Mouse (Mus musculus): Measurements from ENCODE around the gene Plekhm3. TPM values are rescaled to one million over a fixed set of nuclear protein-coding genes. Genes with fewer than 3 reads are reported as not detected.

Gene Plekhm3
- polyA plus RNA-seq, 1 experiment from 2014 or later = 7.6 TPM

GRCm38 (mm10) chr1:64793234-64793530 lies 163.4 kb downstream of the Plekhm3 start:
- no peak overlapping the region for H3K4me2 ChIP-seq (replicated peaks)
- H3K4me1 ChIP-seq = peaks cover 26% of the 10 kb centered on the region
- no peaks in the 10 kb centered on the region for H3K9me3 ChIP-seq (replicated peaks)
- H3K27ac ChIP-seq (replicated peaks) = 0 out of 2 replicates have a peak overlapping the region, but pooled peaks have one; percentile 1
- no peak overlapping the region for H3K4me3 ChIP-seq (replicated peaks)
- 74% methylated on average over 4 of the region's 4 CpGs for WGBS
- H3K9ac ChIP-seq = no peak overlapping the region
- no peaks in the 10 kb centered on the region for H3K36me3 ChIP-seq
- ATAC-seq (ENCODE audit: insufficient number of reproducible peaks, low FRiP score, low TSS enrichment, low read depth) = no peak
- H3K27me3 ChIP-seq = no peaks in the 10 kb centered on the region

- peak overlapping the region; percentile 76 for H3K27ac ChIP-seq (replicated peaks)
- no peak overlapping the region for H3K4me2 ChIP-seq (replicated peaks)
- no peak overlapping the region for H3K4me3 ChIP-seq (replicated peaks)
- no peaks in the 10 kb centered on the region for H3K36me3 ChIP-seq
- H3K9ac ChIP-seq = no peak overlapping the region
- H3K4me1 ChIP-seq = peaks cover 26% of the 10 kb centered on the region
- no peaks in the 10 kb centered on the region for H3K9me3 ChIP-seq (replicated peaks)
- WGBS = 57% methylated on average over 11 of the region's 11 CpGs
- no peaks in the 10 kb centered on the region for H3K27me3 ChIP-seq
- ATAC-seq (ENCODE audit: insufficient number of reproducible peaks, low FRiP score, low TSS enrichment, low read depth) = no peak
These were observed 163.9 kb downstream of the Plekhm3 start for GRCm38 (mm10) chr1:64792521-64793233.

GRCm38 (mm10) chr1:64791826-64792225 lies 164.8 kb downstream of the Plekhm3 start:
- peaks cover 26% of the 10 kb centered on the region for H3K4me1 ChIP-seq
- H3K4me3 ChIP-seq (replicated peaks) = no peak overlapping the region
- no peaks in the 10 kb centered on the region for H3K36me3 ChIP-seq
- ATAC-seq (ENCODE audit: insufficient number of reproducible peaks, low FRiP score, low TSS enrichment, low read depth) = no peak
- H3K9me3 ChIP-seq (replicated peaks) = no peaks in the 10 kb centered on the region
- WGBS = 25% methylated on average over 6 of the region's 6 CpGs
- H3K27me3 ChIP-seq = no peaks in the 10 kb centered on the region
- H3K27ac ChIP-seq (replicated peaks) = peak overlapping the region; percentile 76
- H3K4me2 ChIP-seq (replicated peaks) = no peak overlapping the region
- H3K9ac ChIP-seq = no peak overlapping the region

- Histone ChIP-seq H3K4me3 (replicated peaks) (no peak overlapping the region), H3K27ac (replicated peaks) (peak overlapping the region; percentile 76), H3K9me3 (replicated peaks) (no peaks in the 10 kb centered on the region), H3K4me2 (replicated peaks) (no peak overlapping the region), H3K27me3 (no peaks in the 10 kb centered on the region), H3K9ac (no peak overlapping the region), H3K4me1 (peaks cover 26% of the 10 kb centered on the region), H3K36me3 (no peaks in the 10 kb centered on the region)
- ATAC-seq (ENCODE audit: insufficient number of reproducible peaks, low FRiP score, low TSS enrichment, low read depth) = peak; percentile 66; the same call in 1 of the 2 replicates
- 44% methylated on average over 9 of the region's 9 CpGs for WGBS
These were observed 165.5 kb downstream of the Plekhm3 start for GRCm38 (mm10) chr1:64790806-64791790.

GRCm38 (mm10) chr1:64787701-64788515 lies 168.7 kb downstream of the Plekhm3 start:
- no peak overlapping the region for H3K4me2 ChIP-seq (replicated peaks)
- peaks cover 22% of the 10 kb centered on the region for H3K4me1 ChIP-seq
- no peaks in the 10 kb centered on the region for H3K27me3 ChIP-seq
- H3K27ac ChIP-seq (replicated peaks) = no peak overlapping the region
- ATAC-seq (ENCODE audit: insufficient number of reproducible peaks, low FRiP score, low TSS enrichment, low read depth) = no peak
- H3K36me3 ChIP-seq = no peaks in the 10 kb centered on the region
- no peak overlapping the region for H3K4me3 ChIP-seq (replicated peaks)
- no peak overlapping the region for H3K9ac ChIP-seq
- H3K9me3 ChIP-seq (replicated peaks) = no peaks in the 10 kb centered on the region
- 68% methylated on average over 6 of the region's 6 CpGs for WGBS

GRCm38 (mm10) chr1:64779863-64780262 lies 176.8 kb downstream of the Plekhm3 start:
- Histone ChIP-seq H3K4me1 (0 out of 2 replicates have a peak, but pooled peaks cover 5% of the 10 kb centered on the region), H3K27me3 (0 out of 2 replicates have a peak, but pooled peaks cover 3% of the 10 kb centered on the region), H3K9me3 (replicated peaks) (no peaks in the 10 kb centered on the region), H3K9ac (no peak overlapping the region), H3K27ac (replicated peaks) (no peak overlapping the region), H3K4me2 (replicated peaks) (no peak overlapping the region), H3K4me3 (replicated peaks) (no peak overlapping the region), H3K36me3 (no peaks in the 10 kb centered on the region)
- 54% methylated on average over 12 of the region's 12 CpGs for whole genome bisulfite sequencing
- ATAC-seq (ENCODE audit: insufficient number of reproducible peaks, low FRiP score, low TSS enrichment, low read depth) = no peak

- H3K4me3 ChIP-seq (replicated peaks) = no peak overlapping the region
- 0 out of 2 replicates have a peak, but pooled peaks cover 3% of the 10 kb centered on the region for H3K27me3 ChIP-seq
- H3K36me3 ChIP-seq = no peaks in the 10 kb centered on the region
- H3K27ac ChIP-seq (replicated peaks) = no peak overlapping the region
- no peak overlapping the region for H3K9ac ChIP-seq
- no peak for ATAC-seq (ENCODE audit: insufficient number of reproducible peaks, low FRiP score, low TSS enrichment, low read depth)
- WGBS = 31% methylated on average over 5 of the region's 5 CpGs
- no peak overlapping the region for H3K4me2 ChIP-seq (replicated peaks)
- no peaks in the 10 kb centered on the region for H3K9me3 ChIP-seq (replicated peaks)
- 0 out of 2 replicates have a peak, but pooled peaks cover 5% of the 10 kb centered on the region for H3K4me1 ChIP-seq
These were observed 177.2 kb downstream of the Plekhm3 start for GRCm38 (mm10) chr1:64779415-64779814.

- Histone ChIP-seq H3K27me3 (0 out of 2 replicates have a peak, but pooled peaks cover 3% of the 10 kb centered on the region), H3K4me3 (replicated peaks) (no peak overlapping the region), H3K27ac (replicated peaks) (no peak overlapping the region), H3K9ac (no peak overlapping the region), H3K4me1 (no peaks in the 10 kb centered on the region), H3K9me3 (replicated peaks) (no peaks in the 10 kb centered on the region), H3K36me3 (no peaks in the 10 kb centered on the region), H3K4me2 (replicated peaks) (no peak overlapping the region)
- WGBS = 64% methylated on average over 4 of the region's 4 CpGs
- ATAC-seq (ENCODE audit: insufficient number of reproducible peaks, low FRiP score, low TSS enrichment, low read depth) = no peak
These were observed 183.3 kb downstream of the Plekhm3 start for GRCm38 (mm10) chr1:64773305-64773704.

- H3K4me2 ChIP-seq (replicated peaks) = no peak overlapping the region
- WGBS = 27% methylated on average over 6 of the region's 6 CpGs
- H3K4me3 ChIP-seq (replicated peaks) = no peak overlapping the region
- H3K36me3 ChIP-seq = no peaks in the 10 kb centered on the region
- H3K9me3 ChIP-seq (replicated peaks) = no peaks in the 10 kb centered on the region
- no peaks in the 10 kb centered on the region for H3K27me3 ChIP-seq
- ATAC-seq (ENCODE audit: insufficient number of reproducible peaks, low FRiP score, low TSS enrichment, low read depth) = no peak
- no peak overlapping the region for H3K9ac ChIP-seq
- no peak overlapping the region for H3K27ac ChIP-seq (replicated peaks)
- H3K4me1 ChIP-seq = no peaks in the 10 kb centered on the region
These were observed 186.5 kb downstream of the Plekhm3 start for GRCm38 (mm10) chr1:64770169-64770568.

GRCm38 (mm10) chr1:64761646-64762045 lies 195.0 kb downstream of the Plekhm3 start:
- Histone ChIP-seq H3K27me3 (no peaks in the 10 kb centered on the region), H3K9ac (no peak overlapping the region), H3K4me3 (replicated peaks) (no peak overlapping the region), H3K36me3 (no peaks in the 10 kb centered on the region), H3K9me3 (replicated peaks) (no peaks in the 10 kb centered on the region), H3K4me2 (replicated peaks) (no peak overlapping the region), H3K4me1 (no peaks in the 10 kb centered on the region), H3K27ac (replicated peaks) (no peak overlapping the region)
- no peak for ATAC-seq (ENCODE audit: insufficient number of reproducible peaks, low FRiP score, low TSS enrichment, low read depth)
- WGBS = 60% methylated on average over 4 of the region's 4 CpGs

- Histone ChIP-seq H3K27ac (replicated peaks) (no peak overlapping the region), H3K9ac (no peak overlapping the region), H3K4me3 (replicated peaks) (no peak overlapping the region), H3K9me3 (replicated peaks) (no peaks in the 10 kb centered on the region), H3K27me3 (no peaks in the 10 kb centered on the region), H3K4me1 (peaks cover 7% of the 10 kb centered on the region), H3K4me2 (replicated peaks) (no peak overlapping the region), H3K36me3 (no peaks in the 10 kb centered on the region)
- 77% methylated on average over 5 of the region's 5 CpGs for WGBS
- no peak for ATAC-seq (ENCODE audit: insufficient number of reproducible peaks, low FRiP score, low TSS enrichment, low read depth)
These were observed 198.9 kb downstream of the Plekhm3 start for GRCm38 (mm10) chr1:64757766-64758165.

Measured in embryonic facial prominence, embryonic 15.5 days (tissue).